Mouse (Mus musculus): ENCODE results near the gene Ubxn11.

DNA sequence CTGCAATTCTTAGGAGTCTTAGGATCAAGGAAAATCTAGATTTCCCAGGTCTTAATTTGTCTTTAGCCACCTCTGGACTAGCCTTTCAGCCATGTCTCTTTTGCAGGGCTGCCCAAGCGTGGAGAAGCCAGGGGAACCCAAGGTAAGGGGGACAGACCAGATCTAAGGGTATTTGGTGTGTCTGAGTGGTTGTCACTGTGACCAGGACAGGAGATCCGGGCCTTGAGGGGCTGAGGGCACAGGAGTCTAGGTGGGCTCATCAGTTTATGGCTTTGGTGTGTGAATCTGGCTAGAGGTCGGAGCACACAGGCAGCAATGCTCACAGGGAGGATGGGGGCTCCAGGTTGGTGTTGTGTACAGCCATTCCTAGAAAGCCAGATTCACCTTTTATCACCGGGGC, 21.7 kb upstream of the Ubxn11 start:
- TF ChIP-seq POLR2A (IDR thresholded peaks at IDR 0.05; ENCODE audit: control insufficient read depth, extremely low read depth, insufficient read depth, low read length, poor library complexity) (no peak), CTCF (IDR thresholded peaks at IDR 0.05; ENCODE audit: borderline replicate concordance, control insufficient read depth, extremely low read depth, insufficient read depth, low read length, poor library complexity) (no peak)

All from thymus, adult 2 months (tissue).